Mouse (Mus musculus): ENCODE results near the gene Arhgap9. TPM values are rescaled to one million over a fixed set of nuclear protein-coding genes. Genes with fewer than 3 reads are reported as not detected.

Arhgap9 gene
- total RNA-seq, 1 experiment from 2014 or later, result 24.3 TPM

DNA sequence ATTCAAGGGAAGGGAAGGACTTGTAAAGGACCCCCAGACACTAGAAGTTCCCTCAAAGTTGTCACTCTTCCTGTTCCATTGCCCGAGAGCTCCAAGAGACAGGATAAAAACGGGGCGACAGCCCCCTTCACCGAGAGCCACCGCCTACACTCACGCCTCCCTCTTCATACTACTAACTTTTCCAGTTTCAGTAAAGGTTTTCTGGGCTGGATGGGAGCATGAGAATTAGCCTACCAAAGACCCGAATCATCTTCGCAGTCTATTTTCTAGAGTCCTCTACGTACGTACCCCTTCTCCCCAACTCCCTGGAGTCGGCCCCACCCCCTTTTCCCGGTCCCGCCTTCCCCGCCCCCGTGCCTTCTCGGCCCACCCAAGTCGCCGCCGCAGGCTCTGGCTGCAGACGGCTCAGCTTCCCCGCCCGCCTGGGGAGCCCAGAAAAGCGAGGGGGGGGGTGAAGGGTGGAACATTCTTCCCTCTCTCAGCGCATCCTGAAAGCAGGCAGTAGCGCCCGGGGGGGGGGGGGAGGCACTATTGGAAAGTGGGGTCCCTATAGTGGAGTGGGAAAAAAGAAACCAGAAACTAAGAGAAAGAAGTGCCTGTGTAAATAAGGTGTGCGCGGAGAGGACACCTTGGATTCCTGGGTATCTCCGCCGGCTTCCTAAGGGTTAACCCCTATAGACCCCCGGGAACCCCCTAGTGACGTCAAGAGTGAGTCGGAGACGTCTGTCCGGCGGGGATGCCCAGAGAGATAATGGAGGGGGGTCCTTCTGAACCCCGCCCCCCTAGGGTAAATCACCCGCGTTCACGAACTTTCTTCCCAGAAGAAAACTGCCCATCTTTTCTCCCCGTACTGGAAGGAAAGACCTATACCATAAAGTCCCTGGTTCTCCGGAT is 18.2 kb downstream of the Arhgap9 start:
- ATAC-seq (replicated peaks; ENCODE audit: low read depth, poor library complexity, severe bottlenecking), result 0 out of 2 replicates have a peak, but pooled peaks have one; percentile 5

DNA sequence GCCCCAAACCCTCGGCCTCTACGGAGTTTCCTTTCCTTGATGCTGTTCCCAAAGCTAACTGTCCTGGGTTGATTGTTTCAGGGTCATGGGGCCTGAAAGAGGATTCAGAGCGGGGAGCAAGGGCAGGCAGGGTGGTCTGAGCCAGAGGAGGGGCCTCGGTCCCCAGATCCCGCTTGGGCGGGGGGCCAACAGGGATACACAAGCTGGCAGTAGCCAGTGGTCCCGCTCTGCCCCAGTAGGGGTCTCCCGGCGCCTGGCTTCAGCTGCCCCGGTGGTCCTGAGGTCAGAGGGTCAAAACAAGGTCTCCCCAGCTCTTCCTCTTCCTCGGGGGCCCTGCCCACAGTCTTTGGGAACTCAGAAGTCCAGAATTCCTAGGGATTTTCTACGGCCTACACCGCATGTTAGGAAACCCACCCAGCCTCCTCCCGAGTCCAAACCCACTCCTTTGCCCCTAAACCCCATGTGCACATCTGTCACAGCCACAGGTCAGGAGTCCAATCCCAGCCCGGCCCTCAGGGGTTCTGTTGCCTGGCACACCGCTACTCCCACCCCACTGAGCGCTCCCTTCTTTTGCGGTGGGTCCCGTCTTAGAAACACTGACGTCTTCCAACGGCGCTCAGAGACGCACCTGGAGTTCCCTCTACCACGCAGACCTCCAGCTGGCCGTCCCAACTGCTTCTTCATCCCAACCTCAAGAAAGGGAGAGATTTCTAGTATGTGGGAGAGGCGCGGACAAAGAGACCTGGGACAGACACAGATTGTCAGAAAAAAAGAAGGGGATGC is 19.0 kb downstream of the Arhgap9 start:
- ATAC-seq (replicated peaks; ENCODE audit: low read depth, poor library complexity, severe bottlenecking), result no peak

GRCm38 (mm10) chr10:127341360-127341690 is 19.6 kb downstream of the Arhgap9 start:
- no peak for ATAC-seq (replicated peaks; ENCODE audit: low read depth, poor library complexity, severe bottlenecking)

- ATAC-seq (replicated peaks; ENCODE audit: low read depth, poor library complexity, severe bottlenecking), result peak; percentile 67
Observed at GRCm38 (mm10) chr10:127341891-127342639, 20.3 kb downstream of the Arhgap9 start, which contains the start of gene Gli1. Gli1 (minus strand) TSS chr10:127341974.

GRCm38 (mm10) chr10:127343029-127343428 is 21.3 kb downstream of the Arhgap9 start:
- no peak for ATAC-seq (replicated peaks; ENCODE audit: low read depth, poor library complexity, severe bottlenecking)

GRCm38 (mm10) chr10:127346173-127346572 is 24.4 kb downstream of the Arhgap9 start:
- ATAC-seq (replicated peaks; ENCODE audit: low read depth, poor library complexity, severe bottlenecking), result no peak

- no peak for ATAC-seq (replicated peaks; ENCODE audit: low read depth, poor library complexity, severe bottlenecking)
Observed at GRCm38 (mm10) chr10:127348957-127349356, 27.2 kb downstream of the Arhgap9 start.

GRCm38 (mm10) chr10:127349810-127350209 is 28.0 kb downstream of the Arhgap9 start:
- ATAC-seq (replicated peaks; ENCODE audit: low read depth, poor library complexity, severe bottlenecking), result no peak

DNA sequence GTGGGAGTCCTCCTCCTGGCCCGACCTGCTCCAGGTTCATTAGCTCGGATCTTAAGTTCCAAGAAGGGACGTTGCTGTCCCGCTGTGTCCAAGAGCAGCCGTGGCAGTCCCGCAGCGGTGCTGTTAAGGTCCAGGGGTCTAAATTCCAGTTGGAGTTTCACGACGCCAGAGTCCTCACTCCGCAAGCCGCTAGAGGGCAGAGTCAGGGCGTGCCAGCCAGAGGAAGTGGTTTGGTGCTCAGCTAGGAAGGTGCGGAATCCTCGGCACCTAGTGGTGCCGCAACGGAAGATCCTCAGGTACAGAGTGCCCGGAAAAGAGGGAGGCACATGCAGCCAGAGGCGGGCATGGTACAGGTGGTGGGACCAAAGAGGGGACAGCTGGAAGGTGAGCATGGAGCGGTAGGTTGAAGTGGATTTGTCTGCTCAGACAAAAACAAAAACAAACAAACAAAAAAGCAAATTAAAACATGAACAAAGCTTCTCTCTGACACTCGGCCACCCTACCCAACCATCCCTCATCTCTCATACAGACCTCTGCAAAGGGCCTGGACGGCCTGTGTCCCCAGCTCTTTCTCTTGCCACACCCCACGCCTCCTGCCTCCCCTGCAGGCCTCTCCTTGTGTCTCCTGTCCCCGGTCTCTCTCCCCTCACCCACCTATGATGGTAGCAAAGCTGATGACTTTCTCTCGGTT is 29.0 kb downstream of the Arhgap9 start:
- ATAC-seq (replicated peaks; ENCODE audit: low read depth, poor library complexity, severe bottlenecking), result peak; percentile 89

GRCm38 (mm10) chr10:127351285-127351595 is 29.5 kb downstream of the Arhgap9 start:
- no peak for ATAC-seq (replicated peaks; ENCODE audit: low read depth, poor library complexity, severe bottlenecking)

- ATAC-seq (replicated peaks; ENCODE audit: low read depth, poor library complexity, severe bottlenecking), result no peak
Observed at GRCm38 (mm10) chr10:127351719-127352118, 30.0 kb downstream of the Arhgap9 start.

DNA sequence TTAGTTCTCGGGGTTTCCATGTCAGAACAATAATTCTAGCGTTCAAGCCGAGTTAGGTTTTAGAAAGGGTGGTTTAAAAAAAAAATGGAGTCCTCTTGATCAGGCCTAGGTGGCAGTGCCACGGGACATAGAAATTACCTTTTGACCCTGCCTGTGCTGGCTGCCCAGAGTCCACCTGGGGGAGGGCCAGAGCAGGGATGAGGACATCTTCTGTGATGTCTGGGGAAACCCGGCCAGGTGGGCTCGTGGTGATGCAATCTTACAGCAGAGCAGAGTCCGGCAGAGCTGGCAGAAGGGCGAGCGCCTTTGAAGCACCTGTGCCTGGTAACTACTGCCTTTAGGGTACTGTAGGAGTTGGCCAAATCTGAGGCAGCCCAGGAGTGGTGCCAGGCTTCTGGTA is 30.4 kb downstream of the Arhgap9 start:
- no peak for ATAC-seq (replicated peaks; ENCODE audit: low read depth, poor library complexity, severe bottlenecking)

DNA sequence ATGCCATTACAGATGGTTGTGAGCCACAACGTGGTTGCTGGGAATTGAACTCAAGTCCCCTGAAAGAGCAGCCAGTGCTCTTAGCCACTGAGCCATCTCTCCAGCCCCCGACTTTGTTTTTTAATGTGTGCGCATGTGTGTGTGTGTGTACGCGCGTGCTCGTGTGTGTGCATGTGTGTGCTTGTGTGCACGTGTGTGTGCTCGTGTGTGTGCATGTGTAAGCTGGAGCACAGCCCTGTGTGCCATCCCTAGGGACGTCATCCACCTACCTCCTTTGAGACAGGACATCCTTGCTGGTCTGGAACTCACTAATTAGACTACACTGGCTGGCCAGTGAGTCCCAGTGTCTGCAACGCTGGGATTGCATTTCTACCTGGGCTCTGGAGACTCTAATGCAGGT is 31.0 kb downstream of the Arhgap9 start:
- no peak for ATAC-seq (replicated peaks; ENCODE audit: low read depth, poor library complexity, severe bottlenecking)

GRCm38 (mm10) chr10:127353909-127354895 is 32.4 kb downstream of the Arhgap9 start, which contains the start of gene Inhbe:
Inhbe (minus strand) TSS chr10:127354411.
- ATAC-seq (replicated peaks; ENCODE audit: low read depth, poor library complexity, severe bottlenecking), result peak; percentile 23

- no peak for ATAC-seq (replicated peaks; ENCODE audit: low read depth, poor library complexity, severe bottlenecking)
Observed at GRCm38 (mm10) chr10:127355336-127355735, 33.6 kb downstream of the Arhgap9 start.

DNA sequence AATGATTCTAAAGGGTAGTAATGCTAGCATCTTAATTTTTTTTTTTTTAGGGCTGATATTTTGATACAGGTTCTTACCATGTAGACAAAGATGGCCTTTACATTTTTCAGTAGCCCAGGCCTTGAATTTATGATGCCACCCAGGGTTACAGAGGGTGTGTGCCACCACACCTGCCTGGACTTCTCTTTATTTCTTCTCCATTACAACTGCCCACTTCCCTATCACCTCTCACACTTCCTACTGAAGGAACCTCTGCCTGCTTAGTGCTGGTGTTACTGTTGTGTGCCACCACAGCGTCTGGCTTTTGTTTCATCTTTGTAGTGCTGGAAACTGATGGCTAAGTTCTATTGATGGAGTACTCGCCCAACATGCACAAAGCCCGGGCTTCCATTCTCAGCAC is 39.0 kb downstream of the Arhgap9 start:
- ATAC-seq (replicated peaks; ENCODE audit: low read depth, poor library complexity, severe bottlenecking), result peak; percentile 58; the same call in 1 of the 2 replicates

- ATAC-seq (replicated peaks; ENCODE audit: low read depth, poor library complexity, severe bottlenecking), result no peak
Observed at GRCm38 (mm10) chr10:127367116-127367515, 45.4 kb downstream of the Arhgap9 start.

DNA sequence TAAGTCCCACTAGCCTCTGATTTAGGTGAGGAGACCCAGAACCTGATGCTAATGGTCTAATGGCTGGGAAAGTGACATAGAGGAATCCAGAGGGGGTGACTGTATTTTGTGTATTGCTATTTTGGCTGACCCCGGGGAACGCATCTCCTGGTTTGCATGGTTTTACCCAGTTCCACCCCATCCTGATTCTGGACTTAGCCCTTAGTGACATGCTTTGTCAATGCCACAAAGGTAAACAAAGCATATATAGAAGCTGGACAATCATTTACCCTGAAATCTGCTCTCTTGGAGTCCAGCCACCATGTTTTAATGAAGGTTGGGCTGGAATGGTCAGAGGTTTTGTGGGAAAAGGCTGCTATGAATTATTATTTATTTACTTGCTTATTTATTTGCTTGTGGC is 46.5 kb downstream of the Arhgap9 start:
- no peak for ATAC-seq (replicated peaks; ENCODE audit: low read depth, poor library complexity, severe bottlenecking)

Data from common myeloid progenitor, adult 5-6 weeks (primary cell).